Mouse (Mus musculus) liver, postnatal 0 days (tissue): Measurements from ENCODE around the gene Psmd4. TPM values are rescaled to one million over a fixed set of nuclear protein-coding genes. Genes with fewer than 3 reads are reported as not detected.

Experiments used
- ATAC-seq: fragments of 200-750 bp; cut with Nextera tagmentation; 2 replicates; pipeline ENCODE4 v1.8.0; 2017; ENCODE audit warnings: mild to moderate bottlenecking, moderate library complexity
- DNase-seq: peaks from one replicate; pipeline ENCODE4 v3.0.0-alpha.2; 2016
- H3K27ac ChIP-seq: fragments of 300-500 bp; sonication (generic); 2 replicates; pipeline ENCODE4 v1.5.1; 2014; ENCODE audit warnings: antibody characterized with exemption, moderate library complexity, mild to moderate bottlenecking, low read depth
- H3K27me3 ChIP-seq: fragments of 300-500 bp; sonication (generic); 2 replicates; pipeline ENCODE4 v1.6.1; 2014; ENCODE audit warnings: low read length, control low read depth, mixed read lengths; ENCODE audit not compliant: insufficient read depth
- H3K36me3 ChIP-seq: fragments of 300-500 bp; sonication (generic); replicated peaks from 2 replicates; pipeline ENCODE4 v1.6.1; 2014; ENCODE audit warnings: mild to moderate bottlenecking, control low read depth, low read length, moderate library complexity, mixed read lengths; ENCODE audit not compliant: insufficient read depth
- H3K4me1 ChIP-seq: fragments of 300-500 bp; sonication (generic); 2 replicates; pipeline ENCODE4 v1.6.1; 2014; ENCODE audit warnings: antibody characterized with exemption, mild to moderate bottlenecking, control low read depth; ENCODE audit not compliant: insufficient read depth
- H3K4me2 ChIP-seq: fragments of 300-500 bp; sonication (generic); 2 replicates; pipeline ENCODE4 v1.6.1; 2014; ENCODE audit warnings: low read depth, mild to moderate bottlenecking, low read length, moderate library complexity, mixed read lengths
- H3K4me3 ChIP-seq: fragments of 300-500 bp; sonication (generic); 2 replicates; pipeline ENCODE4 v1.5.1; 2014; ENCODE audit warnings: low read depth, low read length
- H3K9ac ChIP-seq: fragments of 300-500 bp; sonication (generic); replicated peaks from 2 replicates; pipeline ENCODE4 v1.6.1; 2014; ENCODE audit warnings: mild to moderate bottlenecking, moderate library complexity
- H3K9me3 ChIP-seq: fragments of 300-500 bp; sonication (generic); 2 replicates; pipeline ENCODE4 v1.6.1; 2016; ENCODE audit warnings: mild to moderate bottlenecking, control low read depth, low read length, mixed read lengths
- CTCF ChIP-seq: sonication (generic); IDR thresholded peaks from 2 replicates; pipeline ENCODE4 v1.5.1; 2016; ENCODE audit warnings: antibody characterized with exemption, low read depth
- EP300 ChIP-seq: IDR thresholded peaks from 2 replicates; pipeline ENCODE4 v1.6.1; 2016; ENCODE audit warnings: antibody characterized with exemption, low read depth, mild to moderate bottlenecking
- WGBS: fragments of 180-500 bp; shearing (Covaris S2); extraction: QIAGEN DNeasy Blood & Tissue Kit; methylation state at CpG from one replicate; pipeline ENCODE4 v1.1.7; 2014; ENCODE audit not compliant: insufficient replicate concordance; 5-methylcytosine and 5-hydroxymethylcytosine counted together
- polyA plus RNA-seq: library from polyadenylated mRNA; unstranded; fragments of >200 nt; fragmentation: Nextera tagmentation; extraction: Ambion mirVana; gene quantifications from 2 replicates; pipeline ENCODE4 v1.2.1, GENCODE M21; 2015

Gene Psmd4
- polyA plus RNA-seq, 1 experiment from 2014 or later: 143 TPM

DNA sequence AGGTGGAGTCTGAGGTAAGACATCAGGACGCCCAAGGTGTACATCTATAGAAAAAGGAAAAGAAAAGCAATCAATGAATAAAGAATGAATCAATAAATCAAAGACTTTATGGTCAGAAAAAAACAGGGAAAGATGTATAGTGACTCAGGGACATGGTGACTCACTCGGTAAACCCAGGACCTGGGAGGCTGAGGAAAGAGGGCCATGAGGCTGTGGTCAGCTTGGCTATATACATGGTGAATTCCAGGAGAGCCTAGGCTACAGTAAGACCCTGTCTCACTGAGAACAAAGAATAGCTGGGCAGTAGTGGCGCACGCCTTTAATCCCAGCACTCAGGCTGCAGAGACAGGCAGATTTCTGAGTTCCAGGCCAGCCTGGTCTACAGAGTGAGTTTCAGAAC, 21.3 kb upstream of the Psmd4 start:
- H3K4me1 ChIP-seq: no peaks in the 10 kb centered on the region
- H3K9ac ChIP-seq: no peak overlapping the region
- no peaks in the 10 kb centered on the region for H3K27me3 ChIP-seq
- TF ChIP-seq EP300 (no peak), CTCF (no peak)
- H3K27ac ChIP-seq: no peak overlapping the region
- peaks cover 79% of the 10 kb centered on the region for H3K36me3 ChIP-seq
- H3K9me3 ChIP-seq: no peaks in the 10 kb centered on the region
- H3K4me2 ChIP-seq: no peak overlapping the region
- DNase-seq (no peak), ATAC-seq (no peak)
- no peak overlapping the region for H3K4me3 ChIP-seq
- 94% methylated on average over 4 of the region's 4 CpGs for WGBS

DNA sequence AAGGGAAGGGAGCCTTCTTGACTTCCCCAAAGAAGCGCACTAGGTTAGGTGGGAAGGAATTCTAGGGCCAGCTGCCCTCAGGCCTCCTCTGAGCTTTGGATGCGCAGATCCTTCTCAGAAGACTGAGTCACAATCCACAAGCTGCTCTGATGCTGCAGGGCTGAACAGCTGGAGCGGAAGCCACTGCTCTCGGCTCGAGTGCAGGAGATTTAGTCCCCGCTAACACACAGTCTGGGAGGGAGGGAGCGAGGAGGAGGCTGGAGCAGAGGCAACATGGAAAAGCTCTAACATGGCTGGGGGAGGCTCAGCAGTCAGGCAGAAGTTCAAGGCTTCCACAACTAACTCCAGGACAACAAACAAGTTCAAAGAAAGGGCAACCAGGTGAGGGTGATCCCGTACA, 15.7 kb upstream of the Psmd4 start:
- Histone ChIP-seq H3K4me3 (no peak overlapping the region), H3K27ac (no peak overlapping the region), H3K9ac (no peak overlapping the region), H3K4me2 (no peak overlapping the region), H3K36me3 (peaks cover 37% of the 10 kb centered on the region), H3K4me1 (peaks cover 8% of the 10 kb centered on the region), H3K27me3 (no peaks in the 10 kb centered on the region), H3K9me3 (no peaks in the 10 kb centered on the region)
- TF ChIP-seq CTCF: no peak
- TF ChIP-seq EP300: no peak
- WGBS: 88% methylated on average over 8 of the region's 8 CpGs
- no peak for ATAC-seq
- no peak for DNase-seq

DNA sequence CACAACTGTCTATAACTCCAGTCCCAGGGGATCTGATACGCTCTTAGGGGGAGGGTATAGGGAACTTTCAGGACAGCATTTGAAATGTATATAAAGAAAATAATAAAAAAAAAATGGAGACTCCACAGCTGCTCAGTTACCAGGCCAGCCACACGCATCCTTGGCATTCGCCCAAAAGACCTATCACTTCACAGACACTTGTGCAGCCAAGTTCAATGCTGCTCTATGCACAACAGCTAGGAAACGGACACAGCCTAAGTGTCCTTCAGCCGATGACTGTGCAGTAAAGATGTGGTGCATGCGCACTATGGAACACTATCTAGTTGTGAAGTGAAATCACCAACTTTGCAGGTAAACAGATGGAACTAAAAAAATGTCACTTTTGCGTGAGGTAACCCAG, 13.9 kb upstream of the Psmd4 start:
- WGBS: 51% methylated on average over 7 of the region's 7 CpGs

DNA sequence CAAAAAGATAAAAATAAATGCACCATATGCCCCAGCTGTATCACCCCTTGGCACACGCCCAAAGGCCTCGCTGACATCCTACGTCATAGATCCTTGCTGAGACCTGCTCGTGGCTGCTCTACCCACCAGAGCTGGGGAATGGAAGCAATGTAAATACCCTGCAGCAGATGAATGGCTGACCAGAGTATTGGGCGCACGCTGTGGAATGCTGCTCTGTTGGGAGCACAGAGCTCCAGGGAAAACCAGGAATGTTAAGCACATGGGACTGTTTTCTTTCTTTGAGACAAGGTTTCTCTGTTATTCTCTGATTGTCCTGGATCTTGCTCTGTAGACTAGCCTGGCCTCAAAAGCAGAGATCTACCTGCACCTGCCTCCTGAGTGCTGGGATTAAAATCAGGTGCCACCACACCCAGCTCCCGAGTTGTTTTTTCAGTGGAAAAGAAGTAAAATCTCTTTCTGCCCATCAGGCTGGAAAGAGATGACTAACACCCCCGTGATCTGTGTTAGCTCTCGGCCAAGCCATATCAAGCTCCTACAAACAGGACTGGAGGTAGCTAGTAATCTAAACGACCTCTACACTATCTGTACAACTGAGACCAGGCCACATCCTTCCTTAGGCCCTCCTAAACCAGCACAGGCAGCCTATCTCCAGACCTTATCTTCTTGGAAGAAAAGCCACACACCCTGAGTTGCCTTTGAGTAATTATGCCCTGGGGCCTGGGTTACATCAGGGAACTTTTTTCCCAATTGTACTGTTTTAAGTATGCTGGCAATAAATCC, 12.3 kb upstream of the Psmd4 start:
- Histone ChIP-seq H3K4me2 (peak overlapping the region; percentile 38; the same call in 1 of the 2 replicates), H3K9me3 (no peaks in the 10 kb centered on the region), H3K4me1 (peaks cover 8% of the 10 kb centered on the region), H3K27ac (peak overlapping the region; percentile 24; the same call in 1 of the 2 replicates), H3K9ac (no peak overlapping the region), H3K27me3 (no peaks in the 10 kb centered on the region), H3K4me3 (no peak overlapping the region), H3K36me3 (peaks cover 12% of the 10 kb centered on the region)
- TF ChIP-seq CTCF (no peak), EP300 (peak; percentile 68; the same call in 1 of the 2 replicates)
- whole genome bisulfite sequencing: 30% methylated on average over 10 of the region's 10 CpGs
- ATAC-seq: peak; percentile 55
- DNase-seq: peak; percentile 58

More for the DNA sequence above, 13.9 kb upstream of the Psmd4 start:
- Histone ChIP-seq H3K9ac (no peak overlapping the region), H3K4me2 (no peak overlapping the region), H3K9me3 (no peaks in the 10 kb centered on the region), H3K27ac (no peak overlapping the region), H3K36me3 (peaks cover 25% of the 10 kb centered on the region), H3K4me1 (peaks cover 8% of the 10 kb centered on the region), H3K4me3 (no peak overlapping the region), H3K27me3 (no peaks in the 10 kb centered on the region)
- DNase-seq: peak; percentile 53
- ATAC-seq: peak; percentile 60
- TF ChIP-seq CTCF (no peak), EP300 (0 out of 2 replicates have a peak, but pooled peaks have one; percentile 34)

DNA sequence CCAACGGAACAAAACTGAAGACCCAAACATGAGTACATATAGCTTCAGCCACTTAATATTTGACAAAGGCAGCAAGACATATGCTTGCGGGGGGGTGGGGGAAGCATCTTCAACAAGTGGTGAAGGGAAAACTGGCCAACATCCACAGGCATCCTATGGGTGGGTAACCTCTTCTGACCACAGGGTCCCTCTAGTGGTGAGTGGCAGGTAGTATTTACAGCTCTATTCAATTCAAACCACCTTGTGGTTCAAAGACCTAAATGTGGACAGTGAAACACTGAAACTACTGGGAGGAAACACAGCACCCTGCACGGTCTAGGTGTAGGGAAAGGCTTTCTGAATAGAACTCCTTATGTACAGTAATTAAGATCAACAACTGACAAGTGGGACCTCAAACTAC, 11.3 kb upstream of the Psmd4 start:
- DNase-seq (peak; percentile 48), ATAC-seq (peak; percentile 43)
- H3K4me2 ChIP-seq: no peak overlapping the region
- peaks cover 2% of the 10 kb centered on the region for H3K36me3 ChIP-seq
- no peaks in the 10 kb centered on the region for H3K9me3 ChIP-seq
- H3K9ac ChIP-seq: no peak overlapping the region
- 38% methylated on average over 3 of the region's 3 CpGs for WGBS
- no peaks in the 10 kb centered on the region for H3K27me3 ChIP-seq
- peaks cover 8% of the 10 kb centered on the region for H3K4me1 ChIP-seq
- no peak overlapping the region for H3K27ac ChIP-seq
- no peak for TF ChIP-seq EP300
- peak; percentile 84 for TF ChIP-seq CTCF
- no peak overlapping the region for H3K4me3 ChIP-seq

DNA sequence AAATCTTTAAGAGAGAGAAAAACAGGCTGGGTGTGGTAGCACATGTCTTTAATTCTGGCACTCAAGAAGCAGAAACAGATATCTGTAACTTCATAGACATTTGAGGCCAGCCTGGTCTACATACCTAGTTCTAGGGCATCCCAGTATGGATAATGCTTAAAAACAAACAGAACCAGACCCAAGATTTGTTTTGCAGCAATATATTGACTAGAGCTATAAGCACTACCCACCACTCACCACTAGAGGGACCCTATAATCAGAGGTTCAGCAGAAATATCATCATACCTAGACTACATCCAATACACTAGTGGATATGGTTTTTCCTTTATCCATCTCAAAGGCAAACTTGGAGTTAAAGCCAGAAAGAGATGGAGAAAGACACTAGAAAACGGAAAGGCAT, 10.5 kb upstream of the Psmd4 start:
- H3K27ac ChIP-seq: no peak overlapping the region
- H3K9ac ChIP-seq: no peak overlapping the region
- H3K9me3 ChIP-seq: no peaks in the 10 kb centered on the region
- WGBS: 41% methylated on average over 1 of the region's 1 CpGs
- no peak overlapping the region for H3K4me3 ChIP-seq
- no peaks in the 10 kb centered on the region for H3K27me3 ChIP-seq
- no peak overlapping the region for H3K4me2 ChIP-seq
- ATAC-seq (0 out of 2 replicates have a peak, but pooled peaks have one; percentile 18), DNase-seq (peak; percentile 39)
- TF ChIP-seq EP300: no peak
- peak; percentile 90 for TF ChIP-seq CTCF
- H3K36me3 ChIP-seq: no peaks in the 10 kb centered on the region; the same call in 1 of the 2 replicates
- H3K4me1 ChIP-seq: peaks cover 8% of the 10 kb centered on the region
